Mouse (Mus musculus) inflammation-experienced regulatory T-cells, adult 6 months (primary cell): ENCODE results near the gene Exoc3l2. TPM values are rescaled to one million over a fixed set of nuclear protein-coding genes. Genes with fewer than 3 reads are reported as not detected.

Source experiments
- ATAC-seq: one replicate; pipeline ENCODE4 v1.8.0; 2017
- polyA plus RNA-seq, 3 experiments: library from polyadenylated mRNA; unstranded; fragments of 100-300 nt; shearing (Covaris generic); gene quantifications; one replicate each; pipeline ENCODE4 v1.2.1; 2017

The Exoc3l2 gene
- polyA plus RNA-seq, 3 experiments from 2014 or later, result not detected

GRCm38 (mm10) chr7:19524420-19525104 is 61.4 kb downstream of the Exoc3l2 start:
- no peak for ATAC-seq

DNA sequence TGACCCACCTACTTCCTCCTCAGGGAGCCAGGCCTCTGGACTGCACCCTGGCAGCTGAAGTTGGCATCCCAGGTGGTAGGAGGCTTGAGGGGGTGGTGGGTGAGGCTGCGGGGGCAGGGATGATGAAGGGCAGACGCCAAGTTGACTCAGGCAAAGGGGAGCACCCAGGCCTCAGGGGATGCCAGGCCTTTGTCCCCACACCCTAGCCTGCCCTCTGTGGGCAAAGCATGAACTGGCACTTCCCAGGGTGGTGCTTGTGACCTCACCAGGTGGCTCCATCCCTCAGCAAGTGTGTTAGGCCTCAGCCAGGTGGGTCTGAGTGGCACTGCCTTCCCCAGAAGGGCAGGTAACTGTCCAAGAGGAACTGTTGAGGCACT is 62.0 kb downstream of the Exoc3l2 start:
- ATAC-seq, result no peak

- ATAC-seq, result no peak
Observed at GRCm38 (mm10) chr7:19531077-19531476, 67.9 kb downstream of the Exoc3l2 start.

DNA sequence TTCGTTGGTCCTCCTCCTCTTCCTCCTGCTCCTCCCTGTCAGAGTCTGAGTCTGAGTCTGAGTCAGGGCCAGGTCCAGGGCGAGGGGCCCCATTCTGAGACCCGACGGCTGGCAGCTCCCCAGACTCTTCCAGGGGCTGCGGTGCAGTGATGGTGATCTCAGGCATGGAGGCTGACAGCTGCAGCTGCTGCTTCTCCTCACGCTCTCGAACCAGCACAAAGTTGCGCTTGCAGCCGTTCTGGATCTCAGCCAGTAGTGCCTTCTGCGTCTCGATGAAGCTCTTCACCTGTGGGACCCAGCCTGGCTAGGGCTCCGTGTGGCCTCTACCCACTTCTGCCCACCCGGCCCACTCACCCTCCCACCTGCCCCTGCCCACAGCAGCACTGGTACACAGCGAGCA is 69.1 kb downstream of the Exoc3l2 start:
- no peak for ATAC-seq

DNA sequence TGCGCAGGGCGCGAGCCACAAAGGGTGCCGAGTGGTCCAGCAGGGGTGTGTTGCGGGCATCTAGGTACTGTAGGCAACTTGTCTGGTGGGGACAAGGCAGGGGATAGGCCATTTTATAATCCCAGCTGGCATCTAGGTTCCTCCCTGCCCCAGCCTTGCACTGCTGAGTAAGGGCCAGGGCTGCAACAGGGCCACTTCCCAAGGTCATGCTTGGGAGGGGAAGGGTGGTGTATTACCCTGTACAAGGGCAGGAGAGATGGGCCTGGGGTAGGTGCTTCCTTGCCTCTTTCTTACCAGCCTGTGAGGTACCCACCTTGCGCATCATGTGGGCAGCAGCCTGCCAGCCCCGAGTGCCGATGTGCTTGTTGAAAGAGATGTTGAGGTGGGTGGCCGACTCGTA is 71.5 kb downstream of the Exoc3l2 start:
- ATAC-seq, result no peak

GRCm38 (mm10) chr7:19540771-19541566 is 77.8 kb downstream of the Exoc3l2 start:
- ATAC-seq, result no peak

- no peak for ATAC-seq
Observed at GRCm38 (mm10) chr7:19541681-19542154, 78.6 kb downstream of the Exoc3l2 start.

DNA sequence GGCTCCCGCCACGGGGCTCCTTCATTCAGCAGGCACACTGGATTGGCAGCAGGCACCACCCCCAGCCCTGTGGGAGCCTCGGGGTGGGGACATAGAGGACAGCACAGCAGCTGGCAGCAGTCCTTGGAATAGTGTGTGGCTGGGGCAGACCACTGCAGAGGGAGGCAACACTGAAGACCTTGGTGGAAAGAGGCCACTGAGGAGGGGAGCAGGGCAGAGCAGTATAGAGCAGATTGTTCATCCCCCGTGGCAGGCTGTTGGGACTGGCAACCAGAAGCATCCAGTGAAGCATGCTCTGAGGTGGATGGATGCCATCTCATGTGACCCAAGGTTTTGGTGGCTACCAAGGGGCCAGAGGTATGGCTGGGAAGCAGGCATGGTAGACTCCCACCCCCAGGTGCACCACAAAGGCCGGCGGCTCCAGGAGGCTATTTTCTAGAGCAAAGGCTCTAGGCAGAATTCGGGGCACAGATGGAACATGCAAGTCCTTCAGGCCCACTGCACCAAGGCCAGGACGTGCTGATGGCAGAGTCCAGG is 79.1 kb downstream of the Exoc3l2 start:
- ATAC-seq, result no peak

DNA sequence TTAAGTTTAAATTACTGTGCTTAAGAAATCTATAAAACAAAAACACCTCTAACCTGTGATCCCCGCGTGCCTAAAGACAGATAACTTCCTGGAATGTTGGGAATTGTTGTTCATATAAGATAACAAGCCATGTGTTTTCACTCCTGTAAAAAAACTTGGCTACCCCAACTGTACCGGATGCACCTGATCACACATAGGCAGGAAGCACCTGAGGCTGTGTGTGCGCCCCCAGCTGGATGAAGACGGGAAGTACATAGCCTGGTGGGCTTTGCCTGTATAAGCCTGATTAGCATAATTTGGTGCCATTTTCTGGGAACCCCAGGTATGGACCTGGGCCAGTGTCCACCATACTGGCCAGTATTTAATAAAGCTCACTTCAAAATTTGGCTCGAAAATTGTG is 80.5 kb downstream of the Exoc3l2 start:
- peak; percentile 61 for ATAC-seq

- ATAC-seq, result no peak
Observed at GRCm38 (mm10) chr7:19546007-19546406, 82.9 kb downstream of the Exoc3l2 start.

Other genes starting within 250 kb of the Exoc3l2 start
- gene Opa3, start 235.0 kb upstream of the Exoc3l2 start, polyA plus RNA-seq, result 10 to 100 TPM; 14.3 to 20.8 (median 16.6) TPM
- gene Vasp, start 191.5 kb upstream of the Exoc3l2 start, polyA plus RNA-seq, result 100 to 1,000 TPM in 1 of 3 experiments, 10 to 100 TPM in 2; 74.0 to 103 (median 94.6) TPM
- 1 to 10 TPM in 2 of 3 experiments, under 1 TPM in 1; 0.74 to 3.1 (median 2.1) TPM for gene Ppm1n, start 183.3 kb upstream of the Exoc3l2 start, polyA plus RNA-seq
- gene Rtn2, start 180.7 kb upstream of the Exoc3l2 start, polyA plus RNA-seq, result not detected
- gene Fosb, start 153.3 kb upstream of the Exoc3l2 start, polyA plus RNA-seq, result 1 to 10 TPM in 2 of 3 experiments, under 1 TPM in 1; 0.98 to 8.0 (median 2.0) TPM
- 10 to 100 TPM; 51.1 to 68.7 (median 55.2) TPM for gene Ercc1, start 118.6 kb upstream of the Exoc3l2 start, polyA plus RNA-seq
- gene Cd3eap, start 103.8 kb upstream of the Exoc3l2 start, polyA plus RNA-seq, result 10 to 100 TPM in 2 of 3 experiments, 1 to 10 TPM in 1; 8.9 to 22.4 (median 17.6) TPM
- not detected for gene Ppp1r13l, start 103.6 kb upstream of the Exoc3l2 start, polyA plus RNA-seq
- gene Ercc2, start 81.3 kb upstream of the Exoc3l2 start, polyA plus RNA-seq, result 10 to 100 TPM in 2 of 3 experiments, 1 to 10 TPM in 1; 7.8 to 10.9 (median 10.8) TPM
- gene Klc3, start 59.2 kb upstream of the Exoc3l2 start, polyA plus RNA-seq, result 1 to 10 TPM; 1.5 to 4.8 (median 2.7) TPM
- under 1 TPM in 1 of 3 experiments, not detected in 2; 0.25 TPM for gene Ckm, start 58.6 kb upstream of the Exoc3l2 start, polyA plus RNA-seq
- gene Mark4, start 4.5 kb upstream of the Exoc3l2 start, polyA plus RNA-seq, result 1 to 10 TPM in 1 of 3 experiments, under 1 TPM in 2; 0.87 to 1.3 (median 0.89) TPM
- under 1 TPM; 0.63 to 0.99 (median 0.65) TPM for gene Bloc1s3, start 45.0 kb downstream of the Exoc3l2 start, polyA plus RNA-seq
- gene Trappc6a, start 45.1 kb downstream of the Exoc3l2 start, polyA plus RNA-seq, result 10 to 100 TPM; 24.6 to 47.8 (median 43.3) TPM
- gene Nkpd1, start 54.5 kb downstream of the Exoc3l2 start, polyA plus RNA-seq, result not detected
- gene Ppp1r37, start 99.7 kb downstream of the Exoc3l2 start, polyA plus RNA-seq, result 1 to 10 TPM; 2.5 to 5.3 (median 2.8) TPM
- gene Zfp296, start 114.0 kb downstream of the Exoc3l2 start, polyA plus RNA-seq, result 1 to 10 TPM in 2 of 3 experiments, under 1 TPM in 1; 0.87 to 2.3 (median 2.0) TPM
- 100 to 1,000 TPM in 1 of 3 experiments, 10 to 100 TPM in 2; 77.6 to 107 (median 89.0) TPM for gene Gemin7, start 114.3 kb downstream of the Exoc3l2 start, polyA plus RNA-seq
- gene Clasrp, start 141.2 kb downstream of the Exoc3l2 start, polyA plus RNA-seq, result 10 to 100 TPM in 1 of 3 experiments, 1 to 10 TPM in 2; 8.1 to 10.8 (median 9.8) TPM
- 10 to 100 TPM; 11.2 to 18.9 (median 17.4) TPM for gene Relb, start 166.1 kb downstream of the Exoc3l2 start, polyA plus RNA-seq
- gene Clptm1, start 201.7 kb downstream of the Exoc3l2 start, polyA plus RNA-seq, result 10 to 100 TPM; 21.4 to 44.1 (median 27.2) TPM
- gene Apoc2, start 214.6 kb downstream of the Exoc3l2 start, polyA plus RNA-seq, result not detected
- gene Gm44805, start 218.1 kb downstream of the Exoc3l2 start, polyA plus RNA-seq, result not detected
- gene Apoc4, start 218.1 kb downstream of the Exoc3l2 start, polyA plus RNA-seq, result 1 to 10 TPM in 2 of 3 experiments, not detected in 1; 1.0 to 1.4 TPM
- 1 to 10 TPM in 1 of 3 experiments, not detected in 2; 1.2 TPM for gene Apoc1, start 229.3 kb downstream of the Exoc3l2 start, polyA plus RNA-seq
- gene Apoe, start 235.9 kb downstream of the Exoc3l2 start, polyA plus RNA-seq, result 10 to 100 TPM in 2 of 3 experiments, 1 to 10 TPM in 1; 8.7 to 11.9 (median 10.6) TPM